ENCODE assay signal across 1 mouse cellular context in the genomic region with DNA sequence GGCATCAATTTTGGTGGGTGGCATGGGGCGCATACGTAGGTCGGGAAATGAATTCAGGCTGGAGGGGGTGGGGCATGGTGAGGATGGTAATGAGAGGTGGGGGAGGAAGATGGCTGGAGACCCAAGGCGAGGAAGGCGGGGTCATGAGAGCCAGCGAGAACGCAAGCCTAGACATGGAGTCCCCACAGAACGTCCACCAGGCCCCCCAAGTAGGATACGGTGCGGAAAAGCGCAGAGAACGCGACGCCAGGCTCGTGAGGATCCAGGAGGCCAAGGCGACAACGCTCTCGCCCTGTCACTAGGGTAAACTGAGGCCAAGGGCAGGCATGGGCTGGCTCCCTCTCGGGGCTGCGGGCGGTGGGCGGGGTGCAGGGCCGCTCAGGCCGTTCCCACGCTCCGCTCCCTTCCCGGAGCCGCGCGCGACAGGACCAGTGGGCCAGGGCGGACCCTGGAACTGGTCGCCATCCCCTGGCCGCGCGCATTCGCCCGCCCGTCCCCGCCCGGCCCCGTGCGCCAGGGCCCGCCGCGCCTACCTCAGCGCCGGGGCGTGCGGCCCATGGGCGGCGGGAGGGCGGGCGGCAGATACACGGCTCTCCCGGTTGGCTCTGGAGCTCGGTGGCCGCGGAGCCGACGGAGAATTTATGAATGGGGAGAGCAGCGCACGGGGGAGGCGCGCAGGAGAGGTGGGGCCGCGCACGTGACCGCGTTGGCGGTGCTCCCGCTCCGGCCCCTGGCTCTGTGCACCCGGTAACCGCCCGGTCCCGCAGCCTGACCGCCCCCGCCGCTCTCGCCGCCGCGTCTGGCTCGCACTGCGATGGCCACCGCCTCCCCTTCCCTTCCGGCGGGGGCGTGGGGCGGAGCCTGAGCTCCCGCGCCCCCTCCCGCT.
TF ChIP-seq lines count a peak whose summit lies in the region.

A gene (plus strand): TSS at position 80 of the 886 bp plus-strand sequence.

TF ChIP-seq in CH12.LX, 34 proteins besides CTCF, POLR2A, EP300 and RAD21:
- TF ChIP-seq CHD1 (IDR thresholded peaks at IDR 0.05; ENCODE audit: low read depth, low read length) (no peak), MXI1 (IDR thresholded peaks at IDR 0.05; ENCODE audit: low read depth, low read length) (peak; percentile 54; the same call in 1 of the 2 replicates), PAX5 (IDR thresholded peaks at IDR 0.05; ENCODE audit: low read length) (no peak), NRF1 (IDR thresholded peaks at IDR 0.05; ENCODE audit: low read depth, low read length) (0 out of 2 replicates have a peak, but pooled peaks have one; percentile 35), SMC3 (IDR thresholded peaks at IDR 0.05; ENCODE audit: low read depth, low read length) (no peak), POLR2AphosphoS2 (IDR thresholded peaks at IDR 0.05; ENCODE audit: low read depth, low read length) (no peak), CHD2 (IDR thresholded peaks at IDR 0.05; ENCODE audit: low read length) (no peak), ZKSCAN1 (IDR thresholded peaks at IDR 0.05; ENCODE audit: borderline replicate concordance, low read depth, low read length) (no peak), SIN3A (IDR thresholded peaks at IDR 0.05; ENCODE audit: low read length) (0 out of 2 replicates have a peak, but pooled peaks have one; percentile 47), JUN (IDR thresholded peaks at IDR 0.05; ENCODE audit: insufficient read depth, low read depth, low read length) (no peak), HCFC1 (IDR thresholded peaks at IDR 0.05; ENCODE audit: low read depth, low read length) (no peak), UBTF (IDR thresholded peaks at IDR 0.05; ENCODE audit: low read depth, low read length) (0 out of 2 replicates have a peak, but pooled peaks have one; percentile 40), IRF4 (IDR thresholded peaks at IDR 0.05; ENCODE audit: low read depth, low read length) (0 out of 2 replicates have a peak, but pooled peaks have one; percentile 19), MEF2A (IDR thresholded peaks at IDR 0.05; ENCODE audit: borderline replicate concordance, low read depth, low read length) (no peak), JUND (conservative IDR thresholded peaks at IDR 0.05; ENCODE audit: low read depth, low read length) (no peak), ZC3H11A (IDR thresholded peaks at IDR 0.05; ENCODE audit: low read depth, low read length) (no peak), MAZ (IDR thresholded peaks at IDR 0.05; ENCODE audit: low read depth, low read length) (peak; percentile 67; the same call in 1 of the 2 replicates), TBP (conservative IDR thresholded peaks at IDR 0.05; ENCODE audit: low read depth, low read length) (no peak), TCF12 (IDR thresholded peaks at IDR 0.05; ENCODE audit: low read depth, low read length) (no peak), ELF1 (IDR thresholded peaks at IDR 0.05; ENCODE audit: low read depth, low read length) (0 out of 2 replicates have a peak, but pooled peaks have one; percentile 31), MAX (IDR thresholded peaks at IDR 0.05; ENCODE audit: low read length) (peak; percentile 67; the same call in 1 of the 2 replicates), RCOR1 (conservative IDR thresholded peaks at IDR 0.05; ENCODE audit: low read depth, low read length) (no peak), KAT2A (IDR thresholded peaks at IDR 0.05; ENCODE audit: insufficient replicate concordance, low read length) (no peak), ETS1 (conservative IDR thresholded peaks at IDR 0.05; ENCODE audit: low read depth, low read length) (no peak), ZNF384 (IDR thresholded peaks at IDR 0.05; ENCODE audit: low read depth, low read length) (no peak), BHLHE40 (IDR thresholded peaks at IDR 0.05; ENCODE audit: low read depth, low read length) (peak; percentile 91), NELFE (IDR thresholded peaks at IDR 0.05; ENCODE audit: low read depth, low read length) (peak; percentile 44; the same call in 1 of the 2 replicates), USF1 (IDR thresholded peaks at IDR 0.05; ENCODE audit: low read depth, low read length) (peak; percentile 65), MYC (IDR thresholded peaks at IDR 0.05; ENCODE audit: low read depth, low read length) (no peak), USF2 (conservative IDR thresholded peaks at IDR 0.05; ENCODE audit: low read depth, low read length) (no peak; the same call in 1 of the 2 replicates), E2F4 (IDR thresholded peaks at IDR 0.05; ENCODE audit: insufficient replicate concordance, low read depth, low read length) (no peak)
